Mouse (Mus musculus) ES-E14 (cell line): ENCODE measurements around the gene Gp9. TPM values are rescaled to one million over a fixed set of nuclear protein-coding genes. Genes with fewer than 3 reads are reported as not detected.

Experiments
- DNase-seq: peaks from one replicate; pipeline ENCODE4 v3.0.0-alpha.2; 2013; ENCODE audit warnings: low read depth, low spot score
- H3K27ac ChIP-seq: 2 replicates; pipeline ENCODE4 v1.5.1; 2012; ENCODE audit warnings: low read depth, mild to moderate bottlenecking, low read length, moderate library complexity, mixed read lengths; ENCODE audit not compliant: poor library complexity, insufficient read depth, severe bottlenecking
- H3K36me3 ChIP-seq: 2 replicates; pipeline ENCODE4 v1.6.1; 2012; ENCODE audit warnings: mild to moderate bottlenecking, low read length, moderate library complexity, mixed read lengths; ENCODE audit not compliant: control insufficient read depth, poor library complexity, insufficient read depth, severe bottlenecking
- H3K4me1 ChIP-seq, 2 experiments: fragments of 150-350 bp in 1 of 2; sonication (generic) in 1 of 2; 2 replicates each; pipeline ENCODE4 v1.6.1; 2012; ENCODE audit warnings: low read length in 2 of 2, mild to moderate bottlenecking in 1 of 2, mixed read lengths in 1 of 2; ENCODE audit not compliant: control insufficient read depth in 2 of 2, insufficient read depth in 2 of 2, poor library complexity in 1 of 2
- H3K4me3 ChIP-seq, 2 experiments: fragments of 150-350 bp in 1 of 2; sonication (generic) in 1 of 2; 2 replicates each; pipeline ENCODE4 v1.5.1; 2012; ENCODE audit warnings: low read length in 2 of 2, low read depth in 1 of 2, mild to moderate bottlenecking in 1 of 2, mixed read lengths in 1 of 2; ENCODE audit not compliant: insufficient read depth in 1 of 2, poor library complexity in 1 of 2, severe bottlenecking in 1 of 2
- H3K9ac ChIP-seq: 2 replicates; pipeline ENCODE4 v1.6.1; 2012; ENCODE audit warnings: low read depth, mild to moderate bottlenecking, low read length, mixed read lengths; ENCODE audit not compliant: poor library complexity, insufficient read depth, severe bottlenecking
- H3K9me3 ChIP-seq: fragments of 150-350 bp; sonication (generic); 2 replicates; pipeline ENCODE4 v1.6.1; 2012; ENCODE audit warnings: low read depth, mild to moderate bottlenecking, low read length; ENCODE audit not compliant: control insufficient read depth, insufficient read depth
- CHD2 ChIP-seq: IDR thresholded peaks from 2 replicates; pipeline ENCODE4 v1.6.1; 2014; ENCODE audit warnings: mild to moderate bottlenecking, low read depth, low read length, inconsistent platforms
- HCFC1 ChIP-seq: IDR thresholded peaks from 2 replicates; pipeline ENCODE4 v1.6.1; 2012; ENCODE audit warnings: low read length, inconsistent platforms, borderline replicate concordance; ENCODE audit not compliant: insufficient read depth
- MAFK ChIP-seq: IDR thresholded peaks from 2 replicates; pipeline ENCODE4 v1.6.1; 2014; ENCODE audit warnings: mild to moderate bottlenecking, low read depth, low read length, inconsistent platforms; ENCODE audit not compliant: insufficient read depth
- ZC3H11A ChIP-seq: IDR thresholded peaks from 2 replicates; pipeline ENCODE4 v1.6.1; 2012; ENCODE audit warnings: low read depth, mild to moderate bottlenecking, inconsistent platforms, low read length, borderline replicate concordance
- ZNF384 ChIP-seq: IDR thresholded peaks from 2 replicates; pipeline ENCODE4 v1.6.1; 2012; ENCODE audit warnings: low read depth, low read length, inconsistent platforms
- in situ Hi-C, 2 experiments: fragments of 600-800 bp; cut with MboI; formaldehyde crosslinking; loops; one replicate each; pipeline ENCODE4 v1.15.1; 2025; ENCODE audit warnings: low sequenced_read_pairs in 2 of 2, inconsistent platforms in 1 of 2; ENCODE audit not compliant: unreplicated experiment in 2 of 2
- total RNA-seq: library from RNA; depleted of rRNA; stranded (reverse); fragments of 300-350 nt; gene quantifications from 2 replicates; pipeline ENCODE4 v1.2.3, GENCODE M21; 2012

Gene Gp9
- total RNA-seq, 1 experiment, result not detected

DNA sequence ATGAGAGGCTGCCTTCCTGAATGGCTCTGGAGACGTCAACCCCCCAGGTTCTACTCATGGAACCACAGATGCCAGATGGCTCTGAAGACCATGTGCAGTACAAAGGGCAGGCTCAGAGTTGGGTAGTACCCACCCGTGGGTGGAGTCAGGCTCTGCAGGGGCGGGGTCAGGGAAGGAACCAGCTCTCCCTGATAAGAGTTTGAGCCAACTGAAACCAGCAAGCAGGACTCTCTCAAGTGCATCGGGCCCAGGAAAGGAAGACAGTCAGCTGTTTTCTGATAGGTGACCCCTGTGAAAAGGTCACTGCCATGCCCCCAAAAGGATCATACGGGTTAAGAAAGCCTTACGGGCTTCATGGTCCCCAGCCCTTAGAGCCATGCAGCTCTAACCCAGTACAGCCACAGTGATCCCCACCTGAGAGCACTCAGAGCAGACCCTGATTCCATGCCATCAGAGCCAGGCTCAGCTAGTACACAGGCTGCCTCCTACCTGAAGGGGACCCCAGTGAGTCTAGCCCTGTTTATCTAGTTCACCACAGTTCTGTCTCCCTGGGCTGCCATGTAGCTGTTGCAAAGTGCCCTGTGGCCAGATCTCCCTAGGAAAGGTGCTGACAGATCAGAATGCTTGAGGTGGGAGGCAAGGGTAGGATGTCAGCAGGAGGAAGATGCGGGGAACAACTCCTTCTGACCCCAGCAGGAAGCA, 13.1 kb downstream of the Gp9 start:
- TF ChIP-seq CHD2 (no peak), HCFC1 (no peak), ZC3H11A (no peak), MAFK (no peak), ZNF384 (no peak)
- Histone ChIP-seq H3K4me3 (no peak overlapping the region), H3K9ac (no peak overlapping the region), H3K4me1 (peaks cover 4 to 18% of the 10 kb centered on the region in 2 experiments), H3K36me3 (no peaks in the 10 kb centered on the region; the same call in 1 of the 2 replicates), H3K9me3 (no peaks in the 10 kb centered on the region), H3K27ac (no peak overlapping the region)
- in situ Hi-C loops, result no loop called here
- no peak for DNase-seq

GRCm38 (mm10) chr6:87791826-87792225, 14.0 kb downstream of the Gp9 start:
- no peak for DNase-seq
- Histone ChIP-seq H3K9ac (no peak overlapping the region), H3K36me3 (no peaks in the 10 kb centered on the region; the same call in 1 of the 2 replicates), H3K4me3 (no peak overlapping the region), H3K27ac (no peak overlapping the region), H3K4me1 (peaks cover 9 to 26% of the 10 kb centered on the region in 2 experiments), H3K9me3 (no peaks in the 10 kb centered on the region)
- TF ChIP-seq CHD2 (no peak), ZC3H11A (no peak), ZNF384 (no peak), MAFK (no peak), HCFC1 (no peak)
- in situ Hi-C loops, result no loop called here

DNA sequence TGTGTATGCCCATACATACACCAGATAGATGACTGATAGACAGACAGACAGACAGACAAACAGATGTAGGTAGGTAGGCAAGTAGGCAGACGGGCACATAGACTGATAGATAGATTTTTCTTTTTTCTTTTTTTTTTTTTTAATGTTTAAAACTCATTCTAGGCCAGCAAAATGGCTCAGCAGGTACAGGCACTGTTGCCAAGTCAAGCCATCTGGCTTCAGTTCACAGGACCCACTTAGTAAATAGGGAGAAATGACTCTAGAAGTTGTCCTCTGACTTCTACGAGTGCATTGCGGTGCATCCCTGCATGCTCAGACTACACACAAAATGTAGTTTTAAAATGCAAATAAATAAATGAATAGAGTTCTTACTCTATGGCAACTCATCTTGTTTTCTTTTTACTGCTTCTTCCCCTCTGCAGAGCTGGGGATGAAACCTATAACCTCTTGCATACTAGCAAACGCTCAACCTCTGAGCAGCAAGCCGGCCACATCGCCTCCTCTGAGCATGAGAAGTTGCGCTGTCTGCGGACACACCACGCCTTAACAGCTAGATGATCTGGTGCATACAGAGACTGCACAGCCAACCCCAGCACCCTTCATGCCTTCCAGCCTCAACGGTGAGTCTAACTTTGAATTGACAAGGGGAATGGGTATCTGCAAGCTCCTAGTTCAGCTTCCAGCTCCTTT, 16.1 kb downstream of the Gp9 start:
- H3K36me3 ChIP-seq, result no peaks in the 10 kb centered on the region; the same call in 1 of the 2 replicates
- peaks cover 9 to 30% of the 10 kb centered on the region in 2 experiments for H3K4me1 ChIP-seq
- H3K9me3 ChIP-seq, result no peaks in the 10 kb centered on the region
- DNase-seq, result no peak
- H3K27ac ChIP-seq, result no peak overlapping the region
- H3K4me3 ChIP-seq, result no peak overlapping the region
- TF ChIP-seq CHD2, result no peak
- no peak for TF ChIP-seq ZNF384
- TF ChIP-seq MAFK, result no peak
- no peak for TF ChIP-seq ZC3H11A
- no peak for TF ChIP-seq HCFC1
- in situ Hi-C loops, result no loop called here
- no peak overlapping the region for H3K9ac ChIP-seq

GRCm38 (mm10) chr6:87795385-87796150, 17.7 kb downstream of the Gp9 start:
- no peak overlapping the region for H3K4me3 ChIP-seq
- peak; percentile 9 for DNase-seq
- no peak overlapping the region; the same call in 1 of the 2 replicates for H3K27ac ChIP-seq
- H3K36me3 ChIP-seq, result no peaks in the 10 kb centered on the region; the same call in 1 of the 2 replicates
- H3K9me3 ChIP-seq, result no peaks in the 10 kb centered on the region
- no peak overlapping the region for H3K9ac ChIP-seq
- H3K4me1 ChIP-seq, result peaks cover 9 to 30% of the 10 kb centered on the region in 2 experiments
- no peak for TF ChIP-seq ZC3H11A
- in situ Hi-C loops, result no loop called here
